Mouse (Mus musculus): Measurements from ENCODE around the gene Pitpna. TPM values are rescaled to one million over a fixed set of nuclear protein-coding genes. Genes with fewer than 3 reads are reported as not detected.

The Pitpna gene
- polyA plus RNA-seq, 1 experiment: 102 TPM

GRCm38 (mm10) chr11:75635315-75635714, 47.4 kb downstream of the Pitpna start:
- Histone ChIP-seq H3K4me1 (ENCODE audit: control insufficient read depth, insufficient read depth, low read length) (peaks cover 4% of the 10 kb centered on the region), H3K27ac (ENCODE audit: control insufficient read depth, insufficient read depth, low read depth, low read length, poor library complexity) (no peak overlapping the region), H3K4me3 (replicated peaks; ENCODE audit: control insufficient read depth, low read depth, low read length) (no peak overlapping the region)
- WGBS: 88% methylated on average over 11 of the region's 11 CpGs
- TF ChIP-seq POLR2A (IDR thresholded peaks at IDR 0.05; ENCODE audit: borderline replicate concordance, control insufficient read depth, low read depth, low read length) (no peak), CTCF (IDR thresholded peaks at IDR 0.05; ENCODE audit: control insufficient read depth, insufficient read depth, low read length) (no peak)

GRCm38 (mm10) chr11:75643323-75643722, 55.4 kb downstream of the Pitpna start:
- peaks cover 11% of the 10 kb centered on the region for H3K4me1 ChIP-seq (ENCODE audit: control insufficient read depth, insufficient read depth, low read length)
- no peak overlapping the region for H3K27ac ChIP-seq (ENCODE audit: control insufficient read depth, insufficient read depth, low read depth, low read length, poor library complexity)
- TF ChIP-seq POLR2A (IDR thresholded peaks at IDR 0.05; ENCODE audit: borderline replicate concordance, control insufficient read depth, low read depth, low read length): no peak
- no peak for TF ChIP-seq CTCF (IDR thresholded peaks at IDR 0.05; ENCODE audit: control insufficient read depth, insufficient read depth, low read length)
- H3K4me3 ChIP-seq (replicated peaks; ENCODE audit: control insufficient read depth, low read depth, low read length): no peak overlapping the region
- 93% methylated on average over 5 of the region's 5 CpGs for WGBS

- 7% methylated on average over 9 of the region's 9 CpGs for WGBS
- Histone ChIP-seq H3K4me3 (replicated peaks; ENCODE audit: control insufficient read depth, low read depth, low read length) (no peak overlapping the region), H3K27ac (ENCODE audit: control insufficient read depth, insufficient read depth, low read depth, low read length, poor library complexity) (peak overlapping the region; percentile 80), H3K4me1 (ENCODE audit: control insufficient read depth, insufficient read depth, low read length) (peaks cover 14% of the 10 kb centered on the region)
- TF ChIP-seq POLR2A (IDR thresholded peaks at IDR 0.05; ENCODE audit: borderline replicate concordance, control insufficient read depth, low read depth, low read length): no peak
- no peak for TF ChIP-seq CTCF (IDR thresholded peaks at IDR 0.05; ENCODE audit: control insufficient read depth, insufficient read depth, low read length)
These were observed 56.8 kb downstream of the Pitpna start for GRCm38 (mm10) chr11:75644684-75645083.

GRCm38 (mm10) chr11:75647681-75648211, 59.8 kb downstream of the Pitpna start:
- H3K27ac ChIP-seq (ENCODE audit: control insufficient read depth, insufficient read depth, low read depth, low read length, poor library complexity): no peak overlapping the region
- no peak overlapping the region for H3K4me3 ChIP-seq (replicated peaks; ENCODE audit: control insufficient read depth, low read depth, low read length)
- TF ChIP-seq POLR2A (IDR thresholded peaks at IDR 0.05; ENCODE audit: borderline replicate concordance, control insufficient read depth, low read depth, low read length): no peak
- no peak for TF ChIP-seq CTCF (IDR thresholded peaks at IDR 0.05; ENCODE audit: control insufficient read depth, insufficient read depth, low read length)
- WGBS: 77% methylated on average over 6 of the region's 6 CpGs
- peaks cover 20% of the 10 kb centered on the region for H3K4me1 ChIP-seq (ENCODE audit: control insufficient read depth, insufficient read depth, low read length)

DNA sequence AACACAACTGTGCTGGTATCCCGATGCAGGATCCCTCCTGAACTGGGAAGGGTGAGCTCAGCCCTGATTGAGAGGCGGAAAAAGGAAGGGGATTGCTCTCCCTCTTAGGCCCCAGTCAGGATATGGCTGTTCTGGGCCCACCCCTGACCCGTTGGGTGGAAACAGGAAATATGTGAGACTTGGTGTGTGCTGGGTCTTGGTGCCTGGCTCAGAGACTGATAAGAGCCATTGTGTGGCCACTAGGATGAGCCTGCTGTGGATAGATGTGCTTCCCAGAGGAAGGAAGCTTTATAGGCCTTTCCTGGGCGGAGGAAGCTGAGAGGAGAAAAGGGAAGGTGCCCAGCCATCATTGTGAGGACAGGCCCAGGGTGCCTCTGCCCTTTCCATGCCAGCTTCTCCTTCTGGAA, 61.3 kb downstream of the Pitpna start:
- H3K4me3 ChIP-seq (replicated peaks; ENCODE audit: control insufficient read depth, low read depth, low read length): no peak overlapping the region
- peaks cover 17% of the 10 kb centered on the region for H3K4me1 ChIP-seq (ENCODE audit: control insufficient read depth, insufficient read depth, low read length)
- TF ChIP-seq CTCF (IDR thresholded peaks at IDR 0.05; ENCODE audit: control insufficient read depth, insufficient read depth, low read length) (no peak), POLR2A (IDR thresholded peaks at IDR 0.05; ENCODE audit: borderline replicate concordance, control insufficient read depth, low read depth, low read length) (no peak)
- peak overlapping the region; percentile 2; the same call in 1 of the 2 replicates for H3K27ac ChIP-seq (ENCODE audit: control insufficient read depth, insufficient read depth, low read depth, low read length, poor library complexity)
- 23% methylated on average over 4 of the region's 4 CpGs for WGBS

DNA sequence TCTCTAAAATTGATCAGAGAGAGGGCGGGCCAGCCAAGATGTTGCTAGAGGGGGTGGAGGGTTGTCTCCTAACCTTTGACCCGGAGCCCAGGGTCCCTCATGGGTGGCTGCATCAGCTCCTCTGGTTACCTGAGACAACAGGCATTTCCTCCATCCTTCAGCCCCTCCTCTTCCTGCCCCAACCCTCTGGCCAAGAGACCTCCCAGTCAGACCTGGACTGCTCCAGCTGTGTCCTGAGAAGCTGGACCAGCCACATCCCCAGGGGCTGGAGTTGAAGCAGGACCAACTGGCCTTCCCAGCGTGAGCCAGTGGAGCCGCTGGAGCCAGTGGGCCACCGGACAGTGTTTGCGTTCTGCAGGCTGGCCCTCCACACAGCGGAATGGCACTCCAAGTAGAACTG, 62.4 kb downstream of the Pitpna start, which contains the start of gene Myo1c:
Gene Myo1c, plus strand, starts transcription at position 194 of the 400 bp plus-strand sequence.
- H3K4me3 ChIP-seq (replicated peaks; ENCODE audit: control insufficient read depth, low read depth, low read length): peak within 1 kb of the TSS; percentile 98
- peaks cover 13% of the 10 kb centered on the region for H3K4me1 ChIP-seq (ENCODE audit: control insufficient read depth, insufficient read depth, low read length)

DNA sequence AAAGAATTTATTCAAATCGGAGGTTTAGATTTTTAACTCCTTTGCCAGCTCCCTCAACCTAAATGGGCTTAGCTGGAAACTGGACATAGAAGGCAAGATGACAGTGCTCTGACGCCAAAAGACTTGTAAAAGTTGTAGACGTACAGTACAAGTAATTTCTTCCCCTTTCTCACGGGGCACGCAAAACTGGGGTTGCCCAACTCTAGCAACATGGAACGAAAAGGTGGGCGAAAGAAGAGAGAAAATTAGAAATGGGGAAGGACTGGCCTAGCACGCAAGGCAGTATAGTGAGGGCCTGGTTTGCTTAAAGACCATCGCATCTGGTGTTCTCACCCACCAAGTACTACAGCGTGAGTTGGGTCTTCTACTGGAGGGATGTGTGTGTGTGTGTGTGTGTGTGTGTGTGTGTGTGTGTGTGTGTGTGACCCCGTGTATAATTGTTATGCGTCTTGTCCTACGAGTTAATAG, 63.1 kb downstream of the Pitpna start:
- Histone ChIP-seq H3K27ac (ENCODE audit: control insufficient read depth, insufficient read depth, low read depth, low read length, poor library complexity) (peak overlapping the region; percentile 99), H3K4me1 (ENCODE audit: control insufficient read depth, insufficient read depth, low read length) (peaks cover 11% of the 10 kb centered on the region), H3K4me3 (replicated peaks; ENCODE audit: control insufficient read depth, low read depth, low read length) (peak overlapping the region; percentile 98)
- 8% methylated on average over 13 of the region's 13 CpGs for WGBS
- no peak for TF ChIP-seq POLR2A (IDR thresholded peaks at IDR 0.05; ENCODE audit: borderline replicate concordance, control insufficient read depth, low read depth, low read length)
- TF ChIP-seq CTCF (IDR thresholded peaks at IDR 0.05; ENCODE audit: control insufficient read depth, insufficient read depth, low read length): no peak

More for the DNA sequence above, 62.4 kb downstream of the Pitpna start, which contains the start of gene Myo1c:
- TF ChIP-seq CTCF (IDR thresholded peaks at IDR 0.05; ENCODE audit: control insufficient read depth, insufficient read depth, low read length) (no peak), POLR2A (IDR thresholded peaks at IDR 0.05; ENCODE audit: borderline replicate concordance, control insufficient read depth, low read depth, low read length) (no peak)
- peak within 1 kb of the TSS; percentile 99 for H3K27ac ChIP-seq (ENCODE audit: control insufficient read depth, insufficient read depth, low read depth, low read length, poor library complexity)
- WGBS: 85% methylated on average over 7 of the region's 7 CpGs

DNA sequence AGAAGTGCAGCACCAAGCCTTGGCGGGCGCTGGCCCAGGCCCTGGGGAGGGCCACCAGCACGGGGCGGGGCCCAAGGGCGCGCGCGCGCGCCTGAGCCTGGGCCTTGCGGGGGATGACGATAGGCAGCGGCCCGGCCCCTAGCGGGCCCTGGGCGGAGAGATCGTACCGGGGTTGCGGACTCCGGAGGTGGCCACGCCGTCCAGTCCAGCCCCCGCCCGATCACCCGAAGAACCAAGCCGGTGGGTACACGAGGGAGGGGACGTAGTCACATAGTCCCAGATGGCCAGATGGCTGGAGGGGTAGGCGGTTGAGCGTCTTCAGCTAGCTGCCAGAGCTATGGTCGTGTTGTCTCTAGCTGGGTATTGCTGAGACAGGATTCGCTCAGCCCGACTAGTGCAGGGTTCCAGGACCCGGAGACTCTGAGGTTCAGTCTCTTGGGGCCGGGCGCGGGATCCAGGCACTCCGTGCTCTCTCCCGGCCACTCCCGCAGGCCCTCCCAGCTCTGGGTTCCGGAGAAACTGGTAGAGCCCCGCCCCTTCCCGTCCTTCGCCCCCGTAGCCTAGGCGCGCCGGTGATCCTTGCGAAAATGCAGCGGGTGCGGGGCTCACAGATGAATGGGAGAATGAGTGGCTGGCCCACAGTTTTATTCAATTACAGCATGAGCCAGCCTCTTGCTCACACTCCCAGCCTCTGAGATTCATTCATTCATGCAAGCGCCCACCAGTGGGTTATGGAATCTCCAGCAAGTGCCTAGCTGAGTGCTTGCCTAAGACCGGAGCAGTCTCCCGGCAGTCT, 63.7 kb downstream of the Pitpna start:
- Histone ChIP-seq H3K4me1 (ENCODE audit: control insufficient read depth, insufficient read depth, low read length) (peaks cover 11% of the 10 kb centered on the region), H3K27ac (ENCODE audit: control insufficient read depth, insufficient read depth, low read depth, low read length, poor library complexity) (peak overlapping the region; percentile 99), H3K4me3 (replicated peaks; ENCODE audit: control insufficient read depth, low read depth, low read length) (peak overlapping the region; percentile 98)
- TF ChIP-seq CTCF (IDR thresholded peaks at IDR 0.05; ENCODE audit: control insufficient read depth, insufficient read depth, low read length) (peak; percentile 6; the same call in 1 of the 2 replicates), POLR2A (IDR thresholded peaks at IDR 0.05; ENCODE audit: borderline replicate concordance, control insufficient read depth, low read depth, low read length) (peak; percentile 75)
- WGBS: under 1% methylated on average over 54 of the region's 54 CpGs

All from bone marrow, adult 2 months (tissue).